Mouse (Mus musculus) heart, postnatal 10 days (tissue): Measurements from ENCODE around the gene Zfp595. TPM values are rescaled to one million over a fixed set of nuclear protein-coding genes. Genes with fewer than 3 reads are reported as not detected.
"Not testable (repeated sequence)": the region's sequence is repeated elsewhere in the genome, so short reads cannot be mapped to it uniquely, and the experiment has no call there.

Experiments used
- DNase-seq, 2 experiments: peaks; one replicate each; pipeline ENCODE4 v3.0.0; 2021
- intact Hi-C: fragments of 180-260 bp; cut with DNase I; formaldehyde crosslinking; loops from one replicate; pipeline ENCODE4 v1.15.1; 2025
- total RNA-seq, 2 experiments: library from RNA; stranded (reverse); gene quantifications; 2 replicates each; pipeline ENCODE4 v1.2.3; 2021

Zfp595 gene
- 1 to 10 TPM; 2.0 to 2.8 TPM for total RNA-seq

DNA sequence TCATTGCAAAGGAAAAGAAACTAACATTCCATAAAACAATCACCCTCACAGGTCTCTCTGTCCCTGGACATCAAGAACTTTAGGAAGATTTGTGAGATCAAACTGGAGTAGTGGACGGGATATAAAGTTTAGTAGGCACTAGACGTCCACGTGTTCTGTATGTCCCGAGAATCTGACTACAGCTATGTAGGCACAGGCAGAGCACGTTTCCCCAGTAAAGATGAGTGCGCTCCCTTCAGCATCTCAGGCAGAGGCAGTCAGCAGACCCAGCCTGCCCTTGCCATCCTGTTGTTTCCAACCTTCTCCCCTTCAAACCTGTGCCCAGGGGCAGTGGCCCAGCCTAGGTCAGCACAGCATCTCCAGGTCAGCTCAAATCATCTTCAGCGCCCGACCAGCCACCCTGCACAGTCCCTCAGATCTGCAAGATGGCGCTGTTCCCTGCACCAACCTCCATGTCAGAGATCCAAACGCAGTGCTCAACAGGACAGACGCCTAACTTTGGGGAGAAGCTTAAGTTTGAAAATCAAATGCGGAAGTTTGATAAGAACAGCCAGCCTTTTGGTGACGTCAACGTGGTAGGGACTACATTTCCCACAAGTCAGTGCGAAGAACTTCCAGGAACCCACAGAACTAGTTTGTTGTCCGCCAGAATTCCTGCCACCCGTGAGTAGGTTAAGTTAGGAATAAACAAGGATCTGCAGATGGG lies at the start of gene Zfp595:
Gene Zfp595 (minus strand): TSS at position 552 of the 706 bp plus-strand sequence.
- intact Hi-C loops, result loop anchor here (2.0 kb wide), 1 partner anchor 29 kb away; the partner anchor contains the start of genes Gm28044 and Zfp953

DNA sequence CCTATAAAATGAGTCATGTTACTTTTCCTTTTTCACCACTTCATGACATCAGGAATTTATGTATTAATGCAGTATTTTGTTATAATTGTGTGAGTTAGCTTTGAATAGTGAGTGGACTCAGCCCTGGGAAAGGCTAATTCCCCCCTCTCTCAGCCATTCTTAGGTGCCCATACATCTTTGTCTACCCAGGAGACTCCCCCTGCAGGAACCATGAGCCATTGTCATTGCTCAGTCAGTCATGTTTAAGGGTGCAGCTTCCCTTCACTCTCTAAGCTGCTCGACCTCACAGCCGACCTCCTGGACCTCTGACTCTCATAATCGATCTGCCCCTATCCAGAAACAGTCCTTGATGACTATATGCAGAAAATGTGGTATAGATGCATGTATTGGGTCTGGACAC lies 43.9 kb upstream of the Zfp595 start:
- intact Hi-C loops, DNase-seq: not testable (repeated sequence)

More for the DNA sequence above, at the start of gene Zfp595:
- DNase-seq, result peak; percentile 91 to 92

DNA sequence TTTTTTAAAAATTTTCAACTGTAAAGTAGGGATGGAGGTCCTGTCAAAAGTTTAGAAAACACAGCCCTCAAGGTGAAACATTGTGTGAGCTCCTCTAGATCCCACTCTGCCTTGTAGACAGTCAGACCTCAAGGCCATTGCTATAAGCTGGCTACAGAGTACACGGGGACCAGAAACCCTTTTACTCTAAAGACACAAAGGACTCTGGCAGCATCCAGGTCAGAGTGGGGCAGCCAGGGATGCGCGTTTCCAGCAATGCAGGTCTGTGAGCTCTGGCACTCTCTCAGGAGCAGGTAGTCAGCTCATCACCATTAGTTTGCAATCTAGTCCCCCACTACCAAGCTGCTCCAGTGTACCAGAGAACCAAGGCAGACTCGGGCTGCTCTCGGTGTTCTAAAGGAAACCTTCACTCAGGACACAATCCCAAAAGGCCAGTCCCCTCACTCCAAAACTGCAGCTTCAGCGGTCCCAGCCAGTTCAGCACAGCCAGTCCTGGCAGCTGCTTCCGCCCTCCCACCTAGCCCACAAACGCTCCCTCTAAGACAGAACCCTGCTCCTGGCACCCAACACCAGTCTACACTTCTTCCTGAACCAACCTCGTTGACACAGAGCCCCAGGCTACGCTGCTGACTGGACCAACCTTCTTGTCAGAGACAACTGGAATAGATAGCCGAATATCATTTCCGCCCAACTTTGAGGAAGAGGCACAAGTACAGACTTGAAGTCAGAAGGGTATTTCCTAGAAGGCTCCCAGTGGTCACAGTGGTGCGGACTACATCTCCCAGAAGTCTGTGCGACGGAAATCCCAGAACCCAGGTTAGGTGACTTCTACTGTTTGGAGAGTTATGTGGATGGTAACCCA lies 42.9 kb upstream of the Zfp595 start, which contains the start of the genes Gm28041 and Zfp456:
Gene Gm28041 (minus strand): TSS at position 684 of the 862 bp plus-strand sequence.
Gene Zfp456 (minus strand): TSS at position 761 of the 862 bp plus-strand sequence.
- intact Hi-C loops, result not testable (repeated sequence)
- peak; percentile 78 to 80 for DNase-seq

DNA sequence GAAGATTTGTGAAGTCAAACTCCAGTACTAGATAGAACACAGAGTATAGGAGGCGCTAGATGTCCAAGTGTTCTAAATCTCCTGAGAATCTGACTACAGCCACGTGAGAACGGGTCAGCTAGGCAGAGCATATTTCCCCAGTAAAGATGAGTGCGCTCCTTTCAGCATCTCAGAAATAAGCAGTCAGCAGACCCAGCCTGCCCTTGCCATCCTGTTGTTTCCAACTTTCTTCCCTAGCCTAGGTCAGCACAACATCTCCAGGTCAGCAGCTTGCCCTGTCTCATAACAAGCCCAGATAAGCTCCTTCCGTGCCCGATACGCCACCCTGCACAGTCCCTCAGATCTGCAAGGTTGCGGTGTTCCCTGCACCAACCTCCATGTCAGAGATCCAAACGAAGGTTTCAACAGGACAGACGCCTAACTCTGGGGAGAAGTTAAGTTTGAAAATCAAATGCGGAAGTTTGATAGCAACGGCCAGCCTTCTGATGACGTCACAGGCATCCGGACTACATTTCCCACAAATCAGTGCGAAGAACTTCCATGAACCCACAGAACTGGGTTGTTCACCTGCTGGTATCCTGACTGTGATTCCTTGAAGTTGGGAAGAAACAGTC lies 27.9 kb upstream of the Zfp595 start, which contains the start of the genes Gm28044 and Zfp953:
Gene Gm28044 (minus strand): TSS at position 406 of the 614 bp plus-strand sequence.
Gene Zfp953 (minus strand): TSS at position 475 of the 614 bp plus-strand sequence.
- intact Hi-C loops, result loop anchor here (2.0 kb wide), 1 partner anchor 27 kb away; the partner anchor contains the start of gene Zfp595
- DNase-seq, result peak; percentile 93 to 95

DNA sequence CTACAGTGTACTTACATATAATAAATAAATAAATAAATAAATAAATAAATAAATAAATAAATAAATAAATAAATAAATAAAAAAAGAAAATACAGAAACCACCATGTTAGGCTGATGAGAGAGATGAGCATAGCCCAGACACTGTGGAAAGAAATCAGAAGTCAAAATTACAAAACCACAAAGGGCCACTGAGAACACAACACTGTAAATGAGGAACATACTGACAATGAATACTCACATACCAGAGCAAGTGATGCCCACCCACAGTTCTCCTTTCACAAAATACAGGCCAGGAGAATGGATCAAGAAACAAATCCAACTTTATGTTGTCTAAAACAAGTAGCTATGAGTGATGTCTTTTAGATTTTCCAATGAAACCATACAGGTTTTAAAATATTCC lies 19.5 kb upstream of the Zfp595 start:
- DNase-seq, result no peak
- intact Hi-C loops, result no loop called here

DNA sequence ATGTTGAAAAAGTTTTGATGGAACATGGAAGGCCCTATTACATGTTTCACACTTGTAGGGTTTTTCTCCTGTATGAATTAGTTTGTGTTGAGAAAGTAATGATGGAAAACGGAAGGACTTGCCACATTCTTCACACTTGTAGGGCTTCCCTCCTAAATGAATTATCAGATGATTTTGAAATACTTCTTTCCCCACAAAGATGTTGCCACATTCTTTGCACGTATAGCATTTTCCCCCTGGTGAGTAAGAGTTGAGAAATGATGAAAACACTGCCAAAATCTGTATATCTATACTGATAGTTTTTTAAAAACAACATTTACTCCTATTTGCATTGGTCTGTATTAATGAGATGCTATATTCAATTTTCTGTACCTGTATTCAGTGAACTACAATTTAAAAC lies 11.1 kb upstream of the Zfp595 start:
- intact Hi-C loops, result no loop called here

DNA sequence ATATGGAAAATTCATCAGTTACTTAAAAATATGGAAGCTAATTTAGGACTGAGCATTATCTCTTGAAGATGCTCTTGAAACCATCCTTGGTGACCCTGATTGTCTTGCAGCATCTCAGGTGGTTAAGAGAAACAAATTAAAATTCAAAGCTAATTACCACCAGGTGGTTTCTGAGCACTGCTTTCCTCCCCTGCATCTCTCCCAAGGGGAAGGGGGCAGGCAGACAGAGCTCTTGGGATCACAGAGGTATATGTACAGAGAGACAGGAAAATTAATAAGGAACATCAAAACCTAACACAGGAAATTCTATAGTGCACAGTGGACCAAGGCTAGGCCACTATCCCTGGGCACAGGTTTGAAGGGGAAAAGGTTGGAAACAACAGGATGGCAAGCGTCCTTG lies 507 bp upstream of the Zfp595 start:
- no peak for DNase-seq
- intact Hi-C loops, result loop anchor here (2.0 kb wide), 1 partner anchor 28 kb away; the partner anchor contains the start of genes Gm28044 and Zfp953

More for the DNA sequence above, 11.1 kb upstream of the Zfp595 start:
- DNase-seq, result no peak

DNA sequence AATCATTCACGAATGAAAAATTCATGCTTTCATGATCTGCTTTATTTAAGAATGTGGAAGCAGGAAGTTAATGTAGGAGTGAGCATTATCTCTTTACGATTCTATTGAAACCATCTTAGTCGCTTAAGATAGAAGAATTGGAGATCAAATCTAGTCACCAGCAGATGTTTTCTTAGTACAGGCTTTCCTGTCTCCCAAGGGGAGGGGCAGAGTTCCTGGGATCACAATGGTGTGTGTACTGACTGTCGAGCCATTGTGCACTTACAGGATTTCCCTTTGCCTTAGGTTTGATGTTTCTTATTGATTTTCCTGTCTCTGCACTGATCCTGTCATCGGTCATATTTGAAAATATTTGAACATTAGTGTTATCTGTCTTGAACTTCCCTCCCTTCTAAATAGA lies 25.7 kb downstream of the Zfp595 start:
- intact Hi-C loops, result loop anchor here (5.0 kb wide), 3 partner anchors 39 to 199 kb away; partner anchors contain the start of gene Gm28557
- DNase-seq, result peak; percentile 7 to 18

DNA sequence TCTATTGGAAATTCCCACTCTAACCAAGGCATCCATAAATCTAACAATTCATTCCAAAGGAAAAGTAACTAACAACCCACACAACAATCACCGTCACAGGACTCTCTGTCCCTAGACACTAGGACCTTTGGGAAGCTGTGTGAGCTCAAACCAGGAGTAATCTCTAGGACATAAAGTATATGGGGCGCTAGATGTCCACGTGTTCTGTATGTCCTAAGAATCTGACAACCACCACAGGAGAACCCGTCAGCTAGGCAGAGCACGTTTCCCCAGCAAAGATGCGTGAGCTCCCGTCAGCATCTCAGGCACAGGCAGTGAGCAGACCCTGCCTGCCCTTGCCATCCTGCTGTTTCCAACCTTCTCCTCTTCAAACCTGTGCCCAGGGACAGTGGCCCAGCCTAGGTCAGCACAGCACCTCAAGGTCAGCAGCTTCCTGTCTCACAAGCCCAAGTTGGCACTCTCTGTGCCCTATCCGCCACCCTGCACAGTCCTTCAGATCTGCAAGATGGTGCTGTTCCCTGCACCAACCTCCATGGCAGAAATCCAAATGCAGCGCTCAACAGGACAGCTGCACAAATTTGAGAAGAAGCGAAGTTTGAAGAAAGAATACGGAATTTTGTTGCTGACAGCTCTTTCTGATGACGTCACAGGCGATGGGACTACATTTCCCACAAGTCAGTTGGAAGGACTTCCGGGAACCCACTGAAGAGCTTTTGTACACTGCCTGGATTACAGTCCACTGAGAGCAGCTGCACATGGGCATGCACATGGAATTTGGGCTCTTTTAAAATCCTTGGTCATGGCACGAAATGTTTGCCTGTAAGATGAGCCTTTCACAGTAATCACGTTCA lies 26.3 kb downstream of the Zfp595 start, which contains the start of gene Zfp457:
Gene Zfp457 (minus strand): TSS at position 664 of the 851 bp plus-strand sequence.
- peak; percentile 93 to 94 for DNase-seq
- intact Hi-C loops, result loop anchor here (5.0 kb wide), 3 partner anchors 39 to 199 kb away; partner anchors contain the start of gene Gm28557

DNA sequence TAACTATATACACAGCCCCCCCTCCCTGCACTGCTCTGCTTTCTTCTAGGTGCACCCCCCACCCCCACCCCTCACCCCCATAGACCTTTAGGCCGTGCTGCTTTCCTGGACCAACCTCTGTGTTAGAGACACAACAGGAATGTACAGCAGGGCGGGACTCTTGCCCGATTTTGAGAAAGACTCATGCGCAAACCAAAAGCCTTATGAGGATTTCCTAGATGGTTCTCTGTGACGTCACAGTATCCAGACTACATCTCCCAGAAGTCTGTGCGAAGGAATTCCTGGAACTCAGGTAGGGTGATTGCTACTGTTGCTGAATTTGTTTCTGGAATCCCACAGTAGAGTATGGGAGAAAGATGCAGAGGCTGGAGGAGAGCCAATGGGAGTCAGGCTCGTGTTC lies 54.1 kb downstream of the Zfp595 start, which contains the start of gene Zfp458:
Gene Zfp458 (minus strand): TSS at position 153 of the 400 bp plus-strand sequence.
- no peak for DNase-seq
- intact Hi-C loops, result no loop called here

DNA sequence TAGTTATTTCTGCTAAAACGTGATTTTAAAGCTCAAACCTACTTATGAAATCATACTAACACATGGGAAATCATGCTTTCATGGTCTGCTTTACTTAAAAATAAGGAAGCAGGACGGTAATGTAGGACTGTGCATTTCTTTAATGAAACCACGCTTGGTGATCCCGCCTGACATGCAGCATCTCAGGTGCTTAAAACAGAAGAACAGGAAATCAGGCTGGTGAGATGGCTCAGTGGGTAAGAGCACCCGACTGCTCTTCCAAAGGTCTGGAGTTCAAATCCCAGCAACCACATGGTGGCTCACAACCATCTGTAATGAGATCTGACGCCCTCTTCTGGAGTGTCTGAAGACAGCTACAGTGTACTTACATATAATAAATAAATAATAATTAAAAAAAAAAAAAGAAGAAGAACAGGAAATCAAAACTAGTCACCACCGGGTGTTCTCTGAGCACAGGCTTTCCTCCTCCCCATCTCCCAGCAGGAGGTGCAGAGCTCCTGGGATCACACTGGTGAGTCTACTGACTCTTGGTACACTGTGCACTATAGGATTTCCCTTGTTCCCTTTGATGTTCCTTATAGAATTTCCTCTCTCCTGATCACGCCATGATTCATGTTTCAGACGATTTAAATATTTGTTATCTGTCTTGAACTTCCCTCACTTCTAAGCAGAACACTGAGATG lies 62.8 kb downstream of the Zfp595 start:
- DNase-seq, result not testable (repeated sequence)
- intact Hi-C loops, result loop anchor here (5.0 to 10.0 kb wide), 2 partner anchors 38 to 545 kb away; partner anchors contain the start of genes Zfp273 and Zfp457

DNA sequence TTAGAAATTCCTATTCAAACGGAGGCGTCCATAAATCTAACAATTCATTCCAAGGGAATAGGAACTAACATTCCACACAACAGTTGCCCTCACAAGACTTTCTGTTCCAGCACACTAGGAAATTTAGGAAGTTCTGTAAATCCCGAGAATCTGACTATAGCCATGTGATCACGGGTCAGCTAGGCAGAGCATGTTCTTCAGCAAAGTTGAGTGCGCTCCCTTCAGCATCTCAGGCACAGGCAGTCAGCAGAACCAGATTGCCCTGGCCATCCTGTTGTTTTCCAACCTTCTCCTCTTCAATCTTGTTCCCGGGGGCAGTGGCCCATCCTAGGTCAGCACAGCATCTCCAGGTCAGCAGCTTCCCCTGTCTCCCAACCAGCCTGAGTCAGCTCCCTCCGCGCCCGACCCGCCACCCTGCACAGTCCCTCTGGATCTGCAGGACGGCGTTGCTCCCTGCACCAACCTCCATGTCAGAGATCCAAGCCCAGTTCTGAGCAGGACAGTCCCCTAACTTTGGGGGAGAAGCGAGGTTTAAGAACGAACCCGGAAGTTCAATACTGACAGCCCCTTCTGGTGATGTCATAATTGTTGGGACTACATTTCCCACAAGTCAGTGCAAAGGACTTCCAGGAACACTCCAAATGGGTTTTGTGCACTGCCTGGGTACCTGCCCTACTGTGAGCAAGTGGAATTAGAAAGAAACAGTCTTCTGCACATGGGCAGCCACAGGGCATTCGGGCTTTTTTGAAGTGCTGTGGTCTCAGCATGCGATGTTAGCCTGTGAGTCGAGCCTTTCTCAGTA lies 63.6 kb downstream of the Zfp595 start:
- peak; percentile 87 for DNase-seq

More for the DNA sequence above, 63.6 kb downstream of the Zfp595 start:
- intact Hi-C loops, result loop anchor here (5.0 to 10.0 kb wide), 2 partner anchors 39 to 546 kb away; partner anchors contain the start of genes Zfp273 and Zfp457

Other genes with a start within 250 kb of the Zfp595 start
- gene Zfp708, start 234.6 kb downstream of the Zfp595 start, total RNA-seq, result 1 to 10 TPM; 1.1 to 1.9 TPM
- gene Gm28557, start 224.0 kb downstream of the Zfp595 start, total RNA-seq, result 1 to 10 TPM in 1 of 2 experiments, under 1 TPM in 1; 0.96 to 1.8 TPM
- gene Rslcan18, start 216.3 kb downstream of the Zfp595 start, total RNA-seq, result under 1 TPM; 0.19 to 0.27 TPM
- gene Zfp759, start 210.9 kb downstream of the Zfp595 start, total RNA-seq, result 1 to 10 TPM; 3.7 to 4.9 TPM
- gene Rsl1, start 159.4 kb downstream of the Zfp595 start, total RNA-seq, result 1 to 10 TPM; 3.3 to 4.7 TPM
- 1 to 10 TPM in 1 of 2 experiments, under 1 TPM in 1; 0.98 to 1.4 TPM for gene Zfp455, start 138.1 kb downstream of the Zfp595 start, total RNA-seq
- gene Zfp458, start 54.1 kb downstream of the Zfp595 start, total RNA-seq, result 1 to 10 TPM; 2.1 to 2.8 TPM
- 1 to 10 TPM; 2.7 to 3.9 TPM for gene Zfp457, start 26.1 kb downstream of the Zfp595 start, total RNA-seq
- 1 to 10 TPM; 1.0 to 2.4 TPM for gene Gm28044, start 28.0 kb upstream of the Zfp595 start, total RNA-seq
- gene Zfp953, start 28.0 kb upstream of the Zfp595 start, total RNA-seq, result 1 to 10 TPM; 1.6 to 1.9 TPM
- 1 to 10 TPM in 1 of 2 experiments, under 1 TPM in 1; 0.57 to 1.6 TPM for gene Gm28041, start 43.2 kb upstream of the Zfp595 start, total RNA-seq
- under 1 TPM; 0.53 to 0.92 TPM for gene Zfp456, start 43.2 kb upstream of the Zfp595 start, total RNA-seq
- 1 to 10 TPM; 1.5 to 2.3 TPM for gene Zfp429, start 67.2 kb upstream of the Zfp595 start, total RNA-seq
- under 1 TPM in 1 of 2 experiments, not detected in 1; 0.25 TPM for gene Zfp459, start 88.8 kb upstream of the Zfp595 start, total RNA-seq
- gene Zfp874a, start 119.1 kb upstream of the Zfp595 start, total RNA-seq, result 1 to 10 TPM; 4.5 to 5.6 TPM
- 10 to 100 TPM; 11.8 to 17.4 TPM for gene Zfp874b, start 151.7 kb upstream of the Zfp595 start, total RNA-seq
- gene Zfp58, start 168.0 kb upstream of the Zfp595 start, total RNA-seq, result 1 to 10 TPM; 5.2 to 5.9 TPM
- gene Gm26965, start 193.6 kb upstream of the Zfp595 start, total RNA-seq, result not detected
- gene Zfp87, start 193.6 kb upstream of the Zfp595 start, total RNA-seq, result 10 to 100 TPM in 1 of 2 experiments, 1 to 10 TPM in 1; 9.1 to 14.8 TPM
- gene Zfp748, start 221.3 kb upstream of the Zfp595 start, total RNA-seq, result 1 to 10 TPM; 5.7 to 6.4 TPM